Mouse (Mus musculus) neural tube, embryonic 15.5 days (tissue): ENCODE data around the gene Herpud2. TPM values are rescaled to one million over a fixed set of nuclear protein-coding genes. Genes with fewer than 3 reads are reported as not detected.

Experiments used
- ATAC-seq: fragments of 200-750 bp; cut with Nextera tagmentation; 2 replicates; pipeline ENCODE4 v1.8.0; 2017; ENCODE audit warnings: mild to moderate bottlenecking, moderate TSS enrichment, moderate library complexity; ENCODE audit not compliant: low FRiP score
- H3K27ac ChIP-seq: fragments of 300-500 bp; sonication (generic); replicated peaks from 2 replicates; pipeline ENCODE4 v1.5.1; 2015; ENCODE audit warnings: mild to moderate bottlenecking, inconsistent platforms
- H3K27me3 ChIP-seq: fragments of 300-500 bp; sonication (generic); replicated peaks from 2 replicates; pipeline ENCODE4 v1.6.1; 2015; ENCODE audit warnings: inconsistent platforms
- H3K36me3 ChIP-seq: fragments of 300-500 bp; sonication (generic); 2 replicates; pipeline ENCODE4 v1.6.1; 2015; ENCODE audit warnings: inconsistent platforms
- H3K4me1 ChIP-seq: fragments of 300-500 bp; sonication (generic); 2 replicates; pipeline ENCODE4 v1.6.1; 2015; ENCODE audit warnings: inconsistent platforms
- H3K4me2 ChIP-seq: fragments of 300-500 bp; sonication (generic); 2 replicates; pipeline ENCODE4 v1.6.1; 2015; ENCODE audit warnings: inconsistent platforms, mild to moderate bottlenecking, moderate library complexity
- H3K4me3 ChIP-seq: fragments of 300-500 bp; sonication (generic); replicated peaks from 2 replicates; pipeline ENCODE4 v1.5.1; 2015; ENCODE audit warnings: mild to moderate bottlenecking, inconsistent platforms
- H3K9ac ChIP-seq: fragments of 300-500 bp; sonication (generic); replicated peaks from 2 replicates; pipeline ENCODE4 v1.6.1; 2015; ENCODE audit warnings: mild to moderate bottlenecking, inconsistent platforms
- H3K9me3 ChIP-seq: fragments of 300-500 bp; sonication (generic); replicated peaks from 2 replicates; pipeline ENCODE4 v1.6.1; 2016; ENCODE audit warnings: inconsistent platforms
- WGBS: fragments of 180-500 bp; shearing (Covaris S2); methylation state at CpG from one replicate; pipeline ENCODE4 v1.1.7; 2015; ENCODE audit warnings: mixed read lengths; 5-methylcytosine and 5-hydroxymethylcytosine counted together
- polyA plus RNA-seq: library from polyadenylated mRNA; unstranded; fragments of >200 nt; fragmentation: Nextera tagmentation; extraction: Ambion mirVana; gene quantifications from 2 replicates; pipeline ENCODE4 v1.2.1, GENCODE M21; 2015

Herpud2 gene
- polyA plus RNA-seq, 1 experiment from 2014 or later, result 33.9 TPM

- Histone ChIP-seq H3K36me3 (no peaks in the 10 kb centered on the region), H3K4me3 (no peak overlapping the region), H3K27ac (no peak overlapping the region), H3K9me3 (no peaks in the 10 kb centered on the region), H3K4me2 (no peak overlapping the region), H3K4me1 (no peaks in the 10 kb centered on the region), H3K27me3 (no peaks in the 10 kb centered on the region), H3K9ac (no peak overlapping the region)
- WGBS, result 84% methylated on average over 1 of the region's 1 CpGs
- no peak for ATAC-seq
These were observed 75.1 kb downstream of the Herpud2 start for GRCm38 (mm10) chr9:25076505-25076904.

GRCm38 (mm10) chr9:25075977-25076376, 75.6 kb downstream of the Herpud2 start:
- Histone ChIP-seq H3K4me3 (no peak overlapping the region), H3K9ac (no peak overlapping the region), H3K4me2 (no peak overlapping the region), H3K36me3 (no peaks in the 10 kb centered on the region), H3K27me3 (no peaks in the 10 kb centered on the region), H3K9me3 (no peaks in the 10 kb centered on the region), H3K27ac (no peak overlapping the region), H3K4me1 (no peaks in the 10 kb centered on the region)
- WGBS, result 76% methylated on average over 3 of the region's 3 CpGs
- ATAC-seq, result no peak

GRCm38 (mm10) chr9:25072666-25073065, 79.0 kb downstream of the Herpud2 start:
- no peak for ATAC-seq
- WGBS, result 86% methylated on average over 1 of the region's 1 CpGs

GRCm38 (mm10) chr9:25058726-25059125, 92.9 kb downstream of the Herpud2 start:
- Histone ChIP-seq H3K9me3 (no peaks in the 10 kb centered on the region), H3K9ac (no peak overlapping the region), H3K27ac (no peak overlapping the region), H3K27me3 (no peaks in the 10 kb centered on the region), H3K4me2 (no peak overlapping the region), H3K4me3 (no peak overlapping the region), H3K36me3 (no peaks in the 10 kb centered on the region), H3K4me1 (peaks cover 6% of the 10 kb centered on the region)
- WGBS, result 82% methylated on average over 2 of the region's 3 CpGs
- no peak for ATAC-seq

More at GRCm38 (mm10) chr9:25072666-25073065, 79.0 kb downstream of the Herpud2 start:
- Histone ChIP-seq H3K4me2 (no peak overlapping the region), H3K9me3 (no peaks in the 10 kb centered on the region), H3K4me1 (no peaks in the 10 kb centered on the region), H3K36me3 (no peaks in the 10 kb centered on the region), H3K9ac (no peak overlapping the region), H3K4me3 (no peak overlapping the region), H3K27ac (no peak overlapping the region), H3K27me3 (no peaks in the 10 kb centered on the region)

Other genes with a start within 250 kb of the Herpud2 start
- gene Gm10181, start 62.4 kb downstream of the Herpud2 start, polyA plus RNA-seq, result not detected in 2 replicates
- 260 and 265 TPM in 2 replicates for gene Sept7, start 100.6 kb upstream of the Herpud2 start, polyA plus RNA-seq